Mouse (Mus musculus) thymus, adult 2 months (tissue): ENCODE measurements at regions not wholly inside any gene's neighbourhood (a gene's known extent, or its start where the extent isn't known, plus 50 kb on each side); places are given as distances from the start of the nearest gene placed in this dataset.

Experiments
- DNase-seq: peaks from one replicate; pipeline ENCODE4 v3.0.0; 2021
- H3K27ac ChIP-seq: fragments of 200-500 bp; 2 replicates; pipeline ENCODE4 v1.5.1; 2012; ENCODE audit warnings: low read length, control low read depth; ENCODE audit not compliant: control insufficient read depth, insufficient read depth
- H3K27me3 ChIP-seq: fragments of 200-500 bp; 2 replicates; pipeline ENCODE4 v1.6.1; 2012; ENCODE audit warnings: mild to moderate bottlenecking, low read length, moderate library complexity, mixed read lengths; ENCODE audit not compliant: control insufficient read depth, insufficient read depth
- H3K36me3 ChIP-seq: fragments of 200-500 bp; 2 replicates; pipeline ENCODE4 v1.6.1; 2012; ENCODE audit warnings: mild to moderate bottlenecking, low read length, moderate library complexity; ENCODE audit not compliant: control insufficient read depth, insufficient read depth
- H3K4me1 ChIP-seq: fragments of 200-500 bp; replicated peaks from 2 replicates; pipeline ENCODE4 v1.6.1; 2012; ENCODE audit warnings: low read length; ENCODE audit not compliant: control insufficient read depth, insufficient read depth
- H3K4me3 ChIP-seq: fragments of 200-500 bp; 2 replicates; pipeline ENCODE4 v1.5.1; 2012; ENCODE audit warnings: mild to moderate bottlenecking, low read length, control low read depth, moderate library complexity; ENCODE audit not compliant: control insufficient read depth, insufficient read depth
- CTCF ChIP-seq: fragments of 200-500 bp; IDR thresholded peaks from 2 replicates; pipeline ENCODE4 v1.5.1; 2012; ENCODE audit warnings: mild to moderate bottlenecking, control low read depth, low read length, moderate library complexity, borderline replicate concordance; ENCODE audit not compliant: control insufficient read depth, poor library complexity, insufficient read depth; ENCODE audit errors: extremely low read depth
- POLR2A ChIP-seq: fragments of 200-500 bp; IDR thresholded peaks from 2 replicates; pipeline ENCODE4 v1.6.1; 2012; ENCODE audit warnings: mild to moderate bottlenecking, low read length, control low read depth, moderate library complexity; ENCODE audit not compliant: control insufficient read depth, poor library complexity, insufficient read depth; ENCODE audit errors: extremely low read depth
- WGBS: fragments of 180-500 bp; shearing (Covaris S2); methylation state at CpG from one replicate; pipeline ENCODE4 v1.1.7; 2018; 5-methylcytosine and 5-hydroxymethylcytosine counted together

DNA sequence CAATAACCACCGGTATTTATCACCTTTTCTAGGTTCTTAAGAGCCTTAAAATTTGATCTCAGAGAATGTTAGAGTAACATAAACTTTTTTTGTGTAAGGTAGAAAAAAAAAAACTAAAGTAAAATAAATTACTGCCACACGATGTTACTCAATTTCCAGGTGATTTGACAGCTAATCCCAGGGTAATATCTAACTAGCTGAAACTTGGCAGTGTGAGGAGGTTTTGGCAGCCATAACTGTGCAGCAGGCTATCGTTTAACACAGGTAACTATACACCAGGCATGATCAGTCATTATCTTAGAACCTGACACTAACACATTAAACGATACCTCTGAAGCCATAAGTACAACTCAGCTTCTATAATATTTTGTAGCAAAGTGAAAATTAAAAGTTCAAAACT lies 187.3 kb downstream of the Hlx start:
- WGBS, result 94% methylated on average over 4 of the region's 4 CpGs
- Histone ChIP-seq H3K36me3 (no peaks in the 10 kb centered on the region), H3K27ac (no peak overlapping the region), H3K4me1 (no peaks in the 10 kb centered on the region), H3K27me3 (no peaks in the 10 kb centered on the region), H3K4me3 (no peak overlapping the region)
- TF ChIP-seq CTCF (no peak), POLR2A (no peak)
- no peak for DNase-seq

DNA sequence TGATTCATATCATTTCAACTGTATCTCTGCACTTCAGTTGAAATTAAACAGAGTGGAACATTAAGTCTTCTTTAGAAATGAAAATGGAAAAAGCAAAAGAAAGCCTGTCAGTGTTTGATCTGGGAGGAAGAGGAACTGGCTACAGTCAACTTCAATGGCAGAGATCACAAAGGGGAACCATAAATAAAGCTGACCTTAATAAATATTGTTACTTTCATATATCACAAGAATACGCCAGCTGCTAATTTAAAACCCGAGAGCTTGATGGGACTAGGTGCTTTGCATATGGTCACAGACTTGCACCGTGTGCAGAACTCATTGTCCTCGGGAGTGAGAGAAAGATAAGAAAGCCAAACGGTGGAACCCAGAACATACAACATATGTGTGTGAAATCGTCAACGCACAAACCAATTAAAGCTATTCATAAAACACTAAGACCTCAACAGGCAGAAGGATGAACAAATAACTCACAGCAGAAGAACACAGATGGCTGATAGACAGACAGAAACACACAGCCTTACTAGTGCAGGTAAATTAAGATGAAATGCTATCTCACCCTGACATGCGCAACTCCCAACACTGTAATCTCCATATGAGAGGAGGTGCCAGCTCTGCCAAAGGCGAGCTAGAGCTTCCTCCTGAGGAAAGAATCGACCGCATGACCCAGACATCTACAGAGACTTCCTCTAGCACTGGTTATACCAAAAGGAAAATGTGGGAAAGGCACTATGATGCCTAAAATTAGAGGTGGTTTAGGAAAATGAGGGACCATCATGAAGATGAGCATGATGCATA lies 189.9 kb downstream of the Hlx start:
- TF ChIP-seq POLR2A, result no peak
- no peak for TF ChIP-seq CTCF
- no peak for DNase-seq

DNA sequence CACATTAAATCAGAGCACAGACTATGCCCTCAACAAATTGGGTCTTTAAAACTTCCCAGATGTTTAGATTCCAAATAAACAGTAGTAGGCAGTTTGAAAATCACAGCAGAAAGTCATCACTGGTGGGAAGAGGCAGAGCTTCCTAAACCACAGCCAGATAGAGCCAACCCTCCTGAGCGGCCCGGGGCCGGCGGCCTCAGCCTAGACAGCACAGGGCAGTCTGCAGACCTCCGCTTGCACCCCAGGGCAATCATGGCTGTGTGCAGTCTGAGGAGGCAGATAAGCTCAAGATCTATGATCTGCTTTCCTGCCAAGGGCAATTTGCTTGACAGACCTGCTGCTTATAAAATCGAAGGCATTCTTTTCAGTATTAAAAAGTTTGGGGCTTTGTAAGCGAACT lies 192.6 kb downstream of the Hlx start:
- Histone ChIP-seq H3K27me3 (no peaks in the 10 kb centered on the region), H3K4me1 (no peaks in the 10 kb centered on the region), H3K27ac (no peak overlapping the region), H3K36me3 (no peaks in the 10 kb centered on the region), H3K4me3 (no peak overlapping the region)
- WGBS, result 65% methylated on average over 7 of the region's 7 CpGs
- DNase-seq, result no peak
- no peak for TF ChIP-seq CTCF
- no peak for TF ChIP-seq POLR2A

More for the DNA sequence above, 189.9 kb downstream of the Hlx start:
- no peaks in the 10 kb centered on the region for H3K36me3 ChIP-seq
- no peak overlapping the region for H3K4me3 ChIP-seq
- H3K27me3 ChIP-seq, result no peaks in the 10 kb centered on the region
- no peaks in the 10 kb centered on the region for H3K4me1 ChIP-seq
- 59% methylated on average over 11 of the region's 11 CpGs for WGBS
- H3K27ac ChIP-seq, result no peak overlapping the region

DNA sequence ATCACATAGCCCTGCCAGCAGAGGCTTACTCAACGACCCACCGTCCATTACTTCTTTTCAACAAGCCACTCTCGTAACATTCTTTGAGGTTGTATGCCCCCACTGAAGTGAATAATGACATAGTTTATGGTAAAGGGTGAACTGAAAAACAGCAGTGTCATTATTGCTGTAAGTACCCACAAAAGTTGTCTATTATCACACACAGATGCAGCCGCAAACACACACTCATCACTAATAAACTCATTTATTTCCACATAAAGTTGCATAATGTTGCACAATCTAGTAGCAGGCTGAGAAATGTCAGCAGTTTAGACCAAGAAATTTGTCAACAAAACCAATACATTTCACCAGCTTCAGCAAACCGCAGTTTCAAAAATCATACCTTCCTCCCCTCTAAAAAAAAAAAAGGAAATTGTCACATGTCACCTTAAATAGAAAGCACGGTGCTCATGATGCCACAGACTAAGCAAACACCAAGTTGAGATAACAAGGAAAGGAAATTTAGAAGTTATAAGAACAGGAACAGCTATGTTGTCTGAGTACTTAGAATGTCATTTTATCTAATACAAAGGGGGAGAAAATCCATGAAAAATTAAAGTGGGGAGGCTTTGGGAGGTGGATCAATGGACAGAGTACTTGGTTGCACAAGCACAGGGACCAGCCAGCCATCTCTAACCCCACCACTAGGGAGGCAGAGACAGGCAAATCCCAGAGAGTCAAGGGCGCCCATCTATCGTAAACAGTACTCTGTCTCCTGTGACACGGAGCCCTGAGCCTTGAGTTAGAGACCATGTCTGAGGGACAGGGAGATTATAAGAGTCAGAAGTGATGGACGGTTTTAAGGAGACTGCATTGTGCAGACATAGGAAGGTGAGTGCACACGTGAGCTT lies 195.9 kb downstream of the Hlx start:
- no peaks in the 10 kb centered on the region for H3K4me1 ChIP-seq
- no peak overlapping the region for H3K27ac ChIP-seq
- WGBS, result 79% methylated on average over 11 of the region's 11 CpGs
- no peak for DNase-seq
- TF ChIP-seq POLR2A (no peak), CTCF (no peak)
- H3K4me3 ChIP-seq, result no peak overlapping the region
- H3K27me3 ChIP-seq, result no peaks in the 10 kb centered on the region
- H3K36me3 ChIP-seq, result no peaks in the 10 kb centered on the region

DNA sequence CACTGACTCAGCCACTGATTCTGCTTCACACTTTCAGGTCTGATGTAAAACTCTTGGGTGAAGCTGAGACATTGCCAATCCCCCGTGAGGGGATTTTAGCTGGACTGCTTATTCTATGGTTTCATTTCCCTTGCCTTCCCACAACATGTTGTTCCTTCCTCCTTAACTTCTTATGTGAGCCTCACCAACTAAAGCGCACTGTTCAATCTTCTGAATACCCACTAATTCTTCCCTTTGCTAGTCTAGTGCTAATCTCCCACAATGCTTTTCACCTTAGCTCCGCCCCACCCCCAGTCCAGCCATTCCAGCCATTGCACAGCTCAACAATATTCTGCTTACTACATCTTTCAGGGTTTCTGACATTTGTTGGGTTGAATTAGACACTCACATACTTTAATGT lies 196.7 kb downstream of the Hlx start:
- WGBS, result 71% methylated on average over 3 of the region's 3 CpGs
- no peak for DNase-seq
- H3K27ac ChIP-seq, result no peak overlapping the region

DNA sequence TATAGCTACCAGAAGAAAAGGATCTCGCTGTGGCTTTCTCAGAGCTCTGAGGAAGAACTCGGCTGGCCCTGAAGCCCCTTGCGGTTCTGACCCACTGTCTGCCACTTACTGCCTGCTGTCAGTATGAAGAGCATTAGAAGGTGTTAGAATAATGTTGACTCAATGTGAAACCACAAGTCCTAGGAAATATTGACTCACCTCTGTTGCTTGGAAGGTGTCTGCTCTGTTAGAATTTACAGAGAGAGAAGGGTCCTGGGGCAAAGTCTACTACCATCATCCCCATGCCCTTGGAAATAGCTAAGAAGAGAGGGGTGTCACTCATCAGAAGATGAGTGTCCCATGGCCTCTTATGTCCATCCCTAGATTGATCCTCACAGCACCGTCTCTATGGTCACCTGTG lies 197.9 kb downstream of the Hlx start:
- Histone ChIP-seq H3K36me3 (no peaks in the 10 kb centered on the region), H3K4me3 (no peak overlapping the region), H3K27ac (no peak overlapping the region), H3K4me1 (no peaks in the 10 kb centered on the region), H3K27me3 (no peaks in the 10 kb centered on the region)
- WGBS, result 97% methylated on average over 4 of the region's 4 CpGs
- TF ChIP-seq CTCF (no peak), POLR2A (no peak)
- no peak for DNase-seq

More for the DNA sequence above, 196.7 kb downstream of the Hlx start:
- no peaks in the 10 kb centered on the region for H3K36me3 ChIP-seq
- H3K27me3 ChIP-seq, result no peaks in the 10 kb centered on the region
- H3K4me3 ChIP-seq, result no peak overlapping the region
- no peak for TF ChIP-seq POLR2A
- no peak for TF ChIP-seq CTCF
- H3K4me1 ChIP-seq, result no peaks in the 10 kb centered on the region

DNA sequence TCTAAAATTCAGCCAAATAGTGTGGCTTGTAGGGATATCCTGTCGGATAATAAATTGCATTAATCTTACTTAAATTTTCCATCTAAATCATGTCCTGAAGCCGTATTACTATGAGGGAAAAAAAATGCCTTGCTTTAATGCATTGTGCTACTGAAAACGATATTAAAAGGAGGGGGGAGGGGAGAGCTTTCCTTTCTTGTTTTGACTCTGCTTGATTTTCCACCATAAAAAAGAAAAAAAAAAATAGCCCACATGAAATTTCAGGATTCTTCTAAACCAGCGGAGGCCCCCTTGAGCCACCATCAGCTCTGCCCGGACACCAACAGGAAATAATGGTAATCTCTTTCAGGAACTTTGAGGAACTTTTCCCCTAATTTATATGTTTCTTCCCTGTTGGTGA lies 198.5 kb downstream of the Hlx start:
- Histone ChIP-seq H3K27me3 (no peaks in the 10 kb centered on the region), H3K4me1 (no peaks in the 10 kb centered on the region), H3K4me3 (no peak overlapping the region), H3K27ac (no peak overlapping the region), H3K36me3 (no peaks in the 10 kb centered on the region)
- TF ChIP-seq POLR2A (no peak), CTCF (no peak)
- DNase-seq, result no peak
- WGBS, result 82% methylated on average over 5 of the region's 5 CpGs
